Mouse (Mus musculus) brain, embryonic 14.5 days (tissue): ENCODE measurements around the gene Apol9a.
"Not testable (repeated sequence)": the region's sequence is repeated elsewhere in the genome, so short reads cannot be mapped to it uniquely, and the experiment has no call there.

Source experiments
- CTCF ChIP-seq: fragments of 200-500 bp; IDR thresholded peaks from 2 replicates; pipeline ENCODE4 v1.5.1; 2012; ENCODE audit warnings: inconsistent platforms, mild to moderate bottlenecking, moderate library complexity, borderline replicate concordance; ENCODE audit not compliant: insufficient read depth, insufficient read length; ENCODE audit errors: extremely low read depth
- POLR2A ChIP-seq: fragments of 200-500 bp; IDR thresholded peaks from 2 replicates; pipeline ENCODE4 v1.6.1; 2012; ENCODE audit warnings: mild to moderate bottlenecking, inconsistent platforms, borderline replicate concordance; ENCODE audit not compliant: poor library complexity, insufficient read depth, insufficient read length, severe bottlenecking; ENCODE audit errors: extremely low read depth

DNA sequence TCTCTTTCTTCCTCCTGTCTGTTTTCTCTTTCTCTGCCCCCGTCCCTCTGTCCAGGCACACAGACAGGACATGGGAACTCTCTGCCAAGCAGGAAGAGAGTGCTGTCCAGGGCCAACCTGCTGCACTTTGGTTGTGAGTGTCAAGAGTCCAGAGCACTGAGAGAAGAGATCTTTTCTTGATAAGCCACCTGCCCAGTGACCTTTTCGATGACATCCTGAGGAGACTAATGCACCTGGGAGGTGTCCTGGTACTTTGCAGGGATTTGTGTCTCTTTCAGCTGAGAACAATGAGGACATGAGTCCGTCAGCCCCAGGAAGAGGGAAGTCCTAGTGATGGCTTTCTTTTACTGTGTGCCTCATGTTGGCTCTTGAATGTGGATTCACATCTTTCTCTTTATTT is 17.1 kb downstream of the Apol9a start:
- not testable (repeated sequence) for TF ChIP-seq CTCF, POLR2A
